Mouse (Mus musculus) bone marrow macrophage, adult 2 months (primary cell): ENCODE results near the gene 4930404N11Rik.

Experiments
- CTCF ChIP-seq: IDR thresholded peaks from 2 replicates; pipeline ENCODE4 v1.5.1; 2012; ENCODE audit warnings: low read depth, mild to moderate bottlenecking, low read length, moderate library complexity
- POLR2A ChIP-seq: IDR thresholded peaks from 2 replicates; pipeline ENCODE4 v1.6.1; 2012; ENCODE audit warnings: mild to moderate bottlenecking, low read depth, low read length, borderline replicate concordance

- TF ChIP-seq CTCF (no peak), POLR2A (no peak)
Measured at GRCm38 (mm10) chr10:81325176-81325575, 40.4 kb downstream of the 4930404N11Rik start.
